Mouse (Mus musculus) skeletal muscle tissue, adult 2 months (tissue): ENCODE measurements around the gene Pdcd1lg2.
A peak's percentile ranks its signal among the peaks of the same experiment; 100 is the strongest.
"Not testable (repeated sequence)": the region's sequence is repeated elsewhere in the genome, so short reads cannot be mapped to it uniquely, and the experiment has no call there.

Source experiments
- DNase-seq: peaks from one replicate; pipeline ENCODE4 v3.0.0-alpha.2; 2012; ENCODE audit warnings: low read depth, low spot score

Gene Pdcd1lg2

GRCm38 (mm10) chr19:29383368-29383767 lies 27.4 kb upstream of the Pdcd1lg2 start:
- no peak for DNase-seq

DNA sequence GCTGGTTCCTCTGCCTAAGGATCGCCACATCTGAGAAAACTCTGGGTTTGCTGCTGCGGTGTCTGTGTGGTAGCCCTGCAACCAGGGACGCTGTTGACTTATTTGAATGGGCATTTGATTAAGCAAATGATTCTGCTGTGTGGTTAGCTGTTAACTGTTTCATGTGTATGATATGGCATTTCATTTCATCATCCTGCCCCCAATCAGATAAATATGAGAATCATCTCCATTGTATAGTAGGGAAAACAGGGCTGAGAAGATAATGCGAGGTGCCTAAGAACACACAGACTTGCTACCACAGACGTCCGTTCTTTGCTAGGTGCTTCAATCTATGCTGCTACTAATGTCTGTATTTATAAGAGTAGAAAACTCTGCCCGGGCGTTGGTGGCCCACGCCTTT lies 26.3 kb upstream of the Pdcd1lg2 start:
- DNase-seq = no peak

- DNase-seq = no peak
Measured at GRCm38 (mm10) chr19:29384994-29385393, 25.7 kb upstream of the Pdcd1lg2 start.

- DNase-seq = no peak
Measured at GRCm38 (mm10) chr19:29385822-29386221, 24.9 kb upstream of the Pdcd1lg2 start.

DNA sequence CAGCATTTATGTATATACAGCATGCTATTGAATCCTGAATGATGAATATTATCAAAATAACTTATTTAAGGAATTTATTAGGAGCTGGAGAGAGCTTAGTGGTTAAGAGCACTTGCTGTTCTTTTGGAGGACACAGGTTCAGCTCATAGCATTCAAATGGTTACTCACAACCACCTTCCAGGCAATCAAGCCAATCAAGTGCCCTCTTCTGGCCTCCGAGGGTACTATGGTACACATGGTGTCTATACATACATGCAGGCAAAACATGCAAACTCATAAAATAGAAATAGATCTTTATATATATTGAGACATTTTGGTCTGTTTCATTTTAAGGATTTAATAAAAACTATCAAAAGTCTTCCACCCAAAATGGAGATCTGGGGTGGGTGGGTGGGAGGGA lies 21.9 kb upstream of the Pdcd1lg2 start:
- no peak for DNase-seq

DNA sequence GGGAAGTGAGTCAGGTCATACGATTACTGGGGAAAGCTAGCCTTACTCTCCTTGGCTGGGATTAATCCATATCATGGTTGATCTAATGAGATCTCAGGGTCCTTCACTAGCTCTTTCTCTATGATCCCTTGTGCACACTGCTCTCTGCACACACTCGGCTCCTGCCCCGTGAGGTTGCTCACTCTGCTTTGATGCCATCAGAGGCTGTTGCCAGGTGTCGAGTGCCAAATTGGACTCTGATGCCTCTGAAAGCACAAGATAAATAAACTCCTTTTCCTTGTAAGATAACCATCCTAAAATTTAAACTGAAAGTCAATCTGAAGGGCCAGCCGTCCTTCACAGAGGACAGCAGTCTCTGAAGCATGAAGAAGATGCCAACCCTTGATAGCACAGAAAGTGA lies 20.2 kb upstream of the Pdcd1lg2 start:
- no peak for DNase-seq

GRCm38 (mm10) chr19:29391279-29391678 lies 19.4 kb upstream of the Pdcd1lg2 start:
- no peak for DNase-seq

- no peak for DNase-seq
Measured at GRCm38 (mm10) chr19:29393333-29393732, 17.4 kb upstream of the Pdcd1lg2 start.

- DNase-seq = no peak
Measured at GRCm38 (mm10) chr19:29394721-29395120, 16.0 kb upstream of the Pdcd1lg2 start.

- DNase-seq = no peak
Measured at GRCm38 (mm10) chr19:29396353-29396752, 14.4 kb upstream of the Pdcd1lg2 start.

DNA sequence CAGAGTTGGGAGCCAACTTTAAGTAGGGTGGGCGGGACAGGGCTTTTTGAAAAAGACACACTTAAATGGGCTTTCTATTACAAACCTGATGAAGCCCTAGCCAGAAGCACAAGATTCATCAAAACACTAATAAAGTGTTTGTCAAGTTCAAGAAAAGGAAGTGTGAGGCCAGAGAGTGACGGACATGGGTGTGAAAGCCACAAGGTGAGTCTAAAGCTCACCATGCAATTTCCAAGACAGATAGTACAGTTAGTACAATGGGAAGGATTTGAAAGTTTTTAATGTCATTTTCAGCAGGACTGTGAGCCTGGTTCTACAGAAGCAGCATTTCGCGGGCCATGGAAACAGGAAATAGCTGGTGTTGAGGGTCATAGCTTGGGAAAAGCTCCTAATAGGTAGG lies 10.9 kb upstream of the Pdcd1lg2 start:
- DNase-seq = no peak

GRCm38 (mm10) chr19:29400466-29400865 lies 10.3 kb upstream of the Pdcd1lg2 start:
- DNase-seq = no peak

DNA sequence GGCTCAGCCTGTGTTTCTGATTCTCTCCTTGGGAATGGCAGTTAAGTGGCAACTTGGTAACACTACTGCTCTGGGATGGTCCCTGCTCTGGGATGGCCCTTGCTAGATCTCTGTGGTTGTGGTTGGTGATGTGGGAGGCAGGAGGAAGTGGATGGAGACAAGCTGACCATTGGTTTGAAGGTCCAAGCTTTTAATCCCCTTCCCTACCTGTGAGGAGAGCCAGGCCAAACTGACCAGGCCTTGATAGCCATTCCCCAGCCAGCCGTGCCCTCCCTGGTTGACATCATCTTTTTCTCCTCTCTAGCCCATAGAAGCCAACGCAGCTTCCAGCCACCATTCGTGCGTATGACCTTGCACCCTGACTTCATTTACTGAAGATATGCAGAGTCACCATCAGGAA lies 8.1 kb upstream of the Pdcd1lg2 start:
- DNase-seq = no peak

DNA sequence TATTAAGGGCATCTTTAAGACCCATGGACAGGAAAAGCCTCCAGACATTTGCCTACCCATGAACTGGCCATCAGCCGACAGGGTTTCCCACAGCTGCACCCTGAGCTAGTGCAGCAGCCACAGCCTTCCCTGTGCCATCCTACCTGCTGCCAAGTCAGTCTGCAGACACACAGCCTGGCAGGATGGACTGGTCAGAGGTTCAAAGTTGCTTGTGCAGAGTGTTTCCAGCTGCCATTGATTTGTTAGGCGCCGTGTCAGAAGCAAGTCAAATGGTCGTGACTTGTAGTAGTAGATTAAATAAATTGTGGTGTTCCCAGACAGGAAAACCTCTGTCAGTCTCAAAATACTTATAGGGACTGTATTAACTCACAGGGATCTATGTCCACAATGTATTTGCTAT lies 7.5 kb upstream of the Pdcd1lg2 start:
- no peak for DNase-seq

DNA sequence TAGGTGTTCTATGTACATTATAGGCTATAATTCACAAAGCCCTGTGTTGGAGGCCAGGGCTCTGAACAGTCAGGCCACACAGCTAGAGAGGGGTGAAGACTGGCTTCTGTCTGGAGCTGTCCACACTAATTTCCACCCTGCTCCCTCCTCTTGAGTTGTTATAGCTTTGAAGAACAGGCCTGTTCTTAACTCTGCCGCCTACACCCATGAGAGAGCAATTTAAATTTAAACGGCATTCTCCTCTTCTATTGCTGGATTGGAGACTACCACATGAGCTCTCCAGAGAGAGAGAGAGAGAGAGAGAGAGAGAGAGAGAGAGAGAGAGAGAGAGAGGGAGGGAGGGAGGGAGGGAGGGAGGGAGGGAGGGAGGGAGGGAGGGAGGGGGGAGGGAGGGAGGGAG lies 5.3 kb upstream of the Pdcd1lg2 start:
- no peak for DNase-seq

- DNase-seq = no peak
Measured at GRCm38 (mm10) chr19:29406042-29407017, 4.4 kb upstream of the Pdcd1lg2 start.

- DNase-seq = peak; percentile 64
Measured at GRCm38 (mm10) chr19:29412476-29413420, 2.0 kb downstream of the Pdcd1lg2 start.

DNA sequence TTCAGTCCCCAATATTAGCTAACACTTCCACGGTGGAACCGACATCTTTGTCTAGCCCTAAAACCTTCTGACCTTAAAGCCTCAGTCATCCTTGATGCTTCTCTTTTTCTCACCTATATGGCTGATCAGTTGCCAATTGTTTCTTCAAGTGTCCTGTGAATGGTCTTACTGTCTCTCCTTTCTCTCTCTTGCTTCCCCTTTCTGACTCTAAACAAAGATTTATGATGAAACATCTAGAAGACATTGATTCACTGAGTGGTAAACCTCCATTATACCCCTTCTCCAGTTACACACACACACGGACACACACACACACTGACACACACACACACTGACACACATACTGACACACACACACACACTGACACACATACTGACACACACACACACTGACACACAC lies 3.8 kb downstream of the Pdcd1lg2 start:
- DNase-seq = no peak

DNA sequence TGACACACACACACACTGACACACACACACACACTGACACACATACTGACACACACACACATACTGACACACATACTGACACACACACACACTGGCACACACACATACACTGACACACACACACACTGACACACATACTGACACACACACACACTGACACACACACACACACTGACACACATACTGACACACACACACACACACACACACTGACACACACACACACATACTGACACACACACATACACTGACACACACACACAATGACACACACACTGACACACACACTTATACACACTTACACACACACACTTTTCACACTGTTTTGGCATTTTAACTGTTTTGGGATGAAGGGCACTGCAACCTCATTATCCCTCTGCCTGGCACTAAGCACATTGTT lies 4.2 kb downstream of the Pdcd1lg2 start:
- DNase-seq = not testable (repeated sequence)

- no peak for DNase-seq
Measured at GRCm38 (mm10) chr19:29416393-29416902, 5.7 kb downstream of the Pdcd1lg2 start.

GRCm38 (mm10) chr19:29417188-29417587 lies 6.5 kb downstream of the Pdcd1lg2 start:
- no peak for DNase-seq

DNA sequence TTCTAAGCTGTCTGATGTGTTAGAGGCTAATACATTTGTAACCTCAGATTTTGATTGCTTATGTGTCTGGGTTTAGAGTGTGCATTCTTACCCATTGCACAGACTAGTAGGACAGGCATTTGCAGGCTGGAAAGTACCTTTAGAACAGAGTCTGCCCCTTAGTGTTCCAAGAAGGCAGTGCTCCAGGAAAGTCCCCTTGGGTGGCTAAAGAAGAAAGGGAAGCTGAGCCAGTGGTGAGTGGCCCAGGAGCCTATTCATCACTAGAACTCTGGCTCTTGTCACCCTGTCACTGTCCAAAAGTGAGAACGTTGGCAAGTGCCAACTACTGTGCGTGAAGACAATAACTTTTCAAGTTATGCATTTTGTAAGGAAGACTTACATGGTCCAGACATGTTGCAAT lies 7.2 kb downstream of the Pdcd1lg2 start:
- no peak for DNase-seq
